Mouse (Mus musculus) ES-CJ7 (cell line): ENCODE data around the gene Fam173a.
"Not testable (repeated sequence)": the region's sequence is repeated elsewhere in the genome, so short reads cannot be mapped to it uniquely, and the experiment has no call there.

ENCODE experiments used
- DNase-seq: peaks from one replicate; pipeline ENCODE4 v3.0.0; 2011; ENCODE audit warnings: low read depth, low spot score

Fam173a gene

GRCm38 (mm10) chr17:25828712-25829557, 36.2 kb upstream of the Fam173a start, which contains the start of gene Jmjd8:
TSS of gene Jmjd8 (plus strand) at chr17:25828867.
- peak; percentile 75 for DNase-seq

GRCm38 (mm10) chr17:25828223-25828594, 35.5 kb upstream of the Fam173a start:
- DNase-seq: no peak

- DNase-seq: no peak
Measured at GRCm38 (mm10) chr17:25827546-25828222, 35.0 kb upstream of the Fam173a start.

GRCm38 (mm10) chr17:25827011-25827410, 34.3 kb upstream of the Fam173a start:
- no peak for DNase-seq

GRCm38 (mm10) chr17:25825984-25826570, 33.4 kb upstream of the Fam173a start:
- no peak for DNase-seq

GRCm38 (mm10) chr17:25825311-25825710, 32.6 kb upstream of the Fam173a start:
- no peak for DNase-seq

GRCm38 (mm10) chr17:25824362-25825142, 31.9 kb upstream of the Fam173a start:
- DNase-seq: no peak

- peak; percentile 95 for DNase-seq
Measured at GRCm38 (mm10) chr17:25823452-25823851, 30.8 kb upstream of the Fam173a start, which contains the start of gene Wdr24. TSS of gene Wdr24 (plus strand) at chr17:25823627.

- DNase-seq: peak; percentile 72
Measured at GRCm38 (mm10) chr17:25818851-25819780, 26.4 kb upstream of the Fam173a start.

- no peak for DNase-seq
Measured at GRCm38 (mm10) chr17:25817662-25818061, 25.0 kb upstream of the Fam173a start.

- peak; percentile 91 for DNase-seq
Measured at GRCm38 (mm10) chr17:25813471-25813870, 20.8 kb upstream of the Fam173a start.

- no peak for DNase-seq
Measured at GRCm38 (mm10) chr17:25810890-25811289, 18.2 kb upstream of the Fam173a start.

- DNase-seq: no peak
Measured at GRCm38 (mm10) chr17:25809606-25810340, 17.1 kb upstream of the Fam173a start.

- DNase-seq: peak; percentile 85
Measured at GRCm38 (mm10) chr17:25808789-25809605, 16.3 kb upstream of the Fam173a start, which contains the start of gene Fbxl16. TSS of gene Fbxl16 (plus strand) at chr17:25809085.

GRCm38 (mm10) chr17:25808028-25808427, 15.3 kb upstream of the Fam173a start:
- no peak for DNase-seq

GRCm38 (mm10) chr17:25807452-25807851, 14.8 kb upstream of the Fam173a start:
- DNase-seq: not testable (repeated sequence)

- DNase-seq: no peak
Measured at GRCm38 (mm10) chr17:25806507-25806906, 13.8 kb upstream of the Fam173a start.

- DNase-seq: peak; percentile 33
Measured at GRCm38 (mm10) chr17:25802825-25803517, 10.3 kb upstream of the Fam173a start.
